Comparison of ENCODE assay signal across 8 mouse cellular contexts in the genomic region with DNA sequence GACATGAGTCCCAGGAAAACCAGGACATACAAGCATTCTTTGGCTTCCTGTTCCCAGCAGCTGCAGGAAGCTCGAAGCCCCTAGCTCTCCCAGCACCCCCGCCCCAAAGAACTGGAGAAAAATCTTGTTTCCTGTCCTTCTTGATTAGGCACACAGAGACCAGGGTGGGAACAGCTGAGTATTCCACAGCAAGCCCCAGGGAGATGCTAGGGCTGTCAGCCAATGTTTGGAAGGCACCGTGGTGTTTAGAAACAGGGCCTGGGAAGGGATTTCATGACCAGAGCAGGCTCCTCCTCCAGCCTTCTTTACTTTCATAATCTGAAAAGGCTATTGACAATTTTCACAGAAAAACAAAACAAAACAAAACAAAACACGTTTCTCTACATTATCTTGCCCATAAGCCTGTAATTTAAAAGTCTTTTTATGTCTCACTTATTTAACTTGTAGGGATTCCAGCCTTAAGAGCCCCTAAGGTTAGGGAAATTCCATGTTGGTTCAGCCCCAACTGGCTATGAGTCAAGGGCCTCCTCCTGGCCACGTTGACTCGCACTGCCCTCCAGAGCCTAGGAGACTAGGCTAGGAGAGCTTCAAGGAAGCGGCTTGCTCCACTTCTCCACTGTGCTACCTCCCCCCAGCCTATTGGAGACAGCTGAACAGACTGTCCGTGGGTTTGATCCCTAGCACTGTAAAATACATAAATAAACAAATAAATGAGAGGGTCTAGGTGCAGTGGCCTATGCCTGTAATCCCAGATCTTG. TPM values are rescaled to one million over a fixed set of nuclear protein-coding genes. Genes with fewer than 3 reads are reported as not detected.
DNase-seq lines count a peak whose midpoint lies in the region; ATAC-seq and TF ChIP-seq lines count a peak whose summit lies in the region.

No protein-coding gene starts in this region.

- 40% methylated on average over 8 of the region's 8 CpGs for WGBS in hindbrain, embryonic 15.5 days
- 47% methylated on average over 8 of the region's 8 CpGs for WGBS in hindbrain, embryonic 14.5 days
- whole genome bisulfite sequencing in lung, postnatal 0 days, result 7% methylated on average over 8 of the region's 8 CpGs
- WGBS in hindbrain, embryonic 10.5 days, result 56% methylated on average over 8 of the region's 8 CpGs

- H3K9me3 ChIP-seq in hindbrain, embryonic 15.5 days, result no peaks in the 10 kb centered on the region
- H3K9me3 ChIP-seq in hindbrain, embryonic 14.5 days (ENCODE audit: control insufficient read depth, low read length), result no peaks in the 10 kb centered on the region
- no peaks in the 10 kb centered on the region for H3K9me3 ChIP-seq in lung, postnatal 0 days (ENCODE audit: low read length)
- H3K9me3 ChIP-seq in hindbrain, embryonic 10.5 days, result no peaks in the 10 kb centered on the region

- no peak overlapping the region for H3K4me3 ChIP-seq in hindbrain, embryonic 15.5 days
- H3K4me3 ChIP-seq in hindbrain, embryonic 14.5 days (replicated peaks; ENCODE audit: low read length), result no peak overlapping the region
- no peak overlapping the region for H3K4me3 ChIP-seq in embryonic fibroblast, embryonic 13.5 days (ENCODE audit: insufficient read depth, low read length)
- no peak overlapping the region for H3K4me3 ChIP-seq in lung, postnatal 0 days (ENCODE audit: low read depth, low read length)
- H3K4me3 ChIP-seq in hindbrain, embryonic 10.5 days, result no peak overlapping the region

- ATAC-seq in hindbrain, embryonic 15.5 days (ENCODE audit: low FRiP score, low read depth), result peak; percentile 65; the same call in 1 of the 2 replicates
- no peak for ATAC-seq in hindbrain, embryonic 14.5 days (ENCODE audit: low FRiP score)
- ATAC-seq in lung, postnatal 0 days, result peak; percentile 87

- no peak overlapping the region for H3K4me2 ChIP-seq in hindbrain, embryonic 15.5 days
- no peak overlapping the region for H3K4me2 ChIP-seq in hindbrain, embryonic 14.5 days (replicated peaks)
- H3K4me2 ChIP-seq in lung, postnatal 0 days (replicated peaks; ENCODE audit: low read depth, low read length), result no peak overlapping the region

- no peaks in the 10 kb centered on the region for H3K4me1 ChIP-seq in hindbrain, embryonic 15.5 days (replicated peaks)
- H3K4me1 ChIP-seq in hindbrain, embryonic 14.5 days (replicated peaks; ENCODE audit: control insufficient read depth, insufficient read depth, low read length), result no peaks in the 10 kb centered on the region
- no peaks in the 10 kb centered on the region for H3K4me1 ChIP-seq in embryonic fibroblast, embryonic 13.5 days (ENCODE audit: control insufficient read depth, insufficient read depth, low read length)
- H3K4me1 ChIP-seq in lung, postnatal 0 days (ENCODE audit: insufficient read depth, low read depth, low read length), result peaks cover 4% of the 10 kb centered on the region; the same call in 1 of the 2 replicates
- 0 out of 2 replicates have a peak, but pooled peaks cover 2% of the 10 kb centered on the region for H3K4me1 ChIP-seq in hindbrain, embryonic 10.5 days (replicated peaks)

- TF ChIP-seq POLR2A in embryonic fibroblast, embryonic 13.5 days (IDR thresholded peaks at IDR 0.05; ENCODE audit: low read depth, low read length), result peak; percentile 69

- 0 out of 2 replicates have a peak, but pooled peaks have one; percentile 17 for TF ChIP-seq EP300 in lung, postnatal 0 days (IDR thresholded peaks at IDR 0.05)

- intact Hi-C loops in left cerebral cortex, postnatal 14 days (cut with DNase I), result loop anchor here (5.0 kb wide), 1 partner anchor 183 kb away; no protein-coding TSS in a partner anchor

- no peak overlapping the region for H3K27ac ChIP-seq in hindbrain, embryonic 15.5 days (replicated peaks)
- no peak overlapping the region for H3K27ac ChIP-seq in hindbrain, embryonic 14.5 days
- peak overlapping the region; percentile 35; the same call in 1 of the 2 replicates for H3K27ac ChIP-seq in embryonic fibroblast, embryonic 13.5 days (ENCODE audit: insufficient read depth, low read length)
- H3K27ac ChIP-seq in lung, postnatal 0 days (ENCODE audit: low read length), result peak overlapping the region; percentile 48
- no peak overlapping the region for H3K27ac ChIP-seq in hindbrain, embryonic 10.5 days

- DNase-seq in hindbrain, embryonic 14.5 days (ENCODE audit: low spot score), result no peak
- DNase-seq in heart, postnatal 4 days, result peak; percentile 90
- peak; percentile 81 for DNase-seq in lung, postnatal 0 days (ENCODE audit: low spot score)
- DNase-seq in hindbrain, embryonic 10.5 days (ENCODE audit: low spot score), result no peak
- no peak for DNase-seq in left cerebral cortex, postnatal 14 days (ENCODE audit: low spot score in 2 of 2)
- DNase-seq in layer of hippocampus, adult 18-20 months (ENCODE audit: low spot score in 2 of 2), result no peak

- no peak for TF ChIP-seq CTCF in embryonic fibroblast, embryonic 13.5 days (IDR thresholded peaks at IDR 0.05; ENCODE audit: borderline replicate concordance, insufficient read depth, low read length)
- peak; percentile 39 for TF ChIP-seq CTCF in lung, postnatal 0 days (IDR thresholded peaks at IDR 0.05)

- H3K9ac ChIP-seq in hindbrain, embryonic 15.5 days, result no peak overlapping the region
- H3K9ac ChIP-seq in hindbrain, embryonic 14.5 days, result no peak overlapping the region
- H3K9ac ChIP-seq in lung, postnatal 0 days (replicated peaks; ENCODE audit: low read depth), result no peak overlapping the region

- no peaks in the 10 kb centered on the region for H3K27me3 ChIP-seq in hindbrain, embryonic 15.5 days
- no peaks in the 10 kb centered on the region for H3K27me3 ChIP-seq in hindbrain, embryonic 14.5 days (ENCODE audit: control insufficient read depth, insufficient read depth, low read length)
- no peaks in the 10 kb centered on the region for H3K27me3 ChIP-seq in lung, postnatal 0 days (replicated peaks; ENCODE audit: insufficient read depth, low read length)
- no peaks in the 10 kb centered on the region for H3K27me3 ChIP-seq in hindbrain, embryonic 10.5 days (ENCODE audit: insufficient read depth, poor library complexity, severe bottlenecking)

- no peaks in the 10 kb centered on the region for H3K36me3 ChIP-seq in hindbrain, embryonic 15.5 days
- no peaks in the 10 kb centered on the region for H3K36me3 ChIP-seq in hindbrain, embryonic 14.5 days (replicated peaks; ENCODE audit: control insufficient read depth, insufficient read depth)
- H3K36me3 ChIP-seq in lung, postnatal 0 days (ENCODE audit: insufficient read depth, low read length), result no peaks in the 10 kb centered on the region
- H3K36me3 ChIP-seq in hindbrain, embryonic 10.5 days, result no peaks in the 10 kb centered on the region

RNA-seq across cellular contexts. Expression of gene Nicn1, which starts 10.0 kb away (rescaled TPM):
- polyA plus RNA-seq in hindbrain, embryonic 15.5 days (2015; fragmentation: Nextera tagmentation; extraction: Ambion mirVana), result 130 and 134 TPM in 2 replicates
- 136 and 137 TPM in 2 replicates for polyA plus RNA-seq in hindbrain, embryonic 14.5 days (2014; fragmentation: Nextera tagmentation; extraction: Ambion mirVana)
- 36.5 and 49.6 TPM in 2 replicates for polyA plus RNA-seq in embryonic fibroblast, embryonic 13.5 days (2011; ENCODE audit: insufficient read length, low read depth, missing spikeins)
- total RNA-seq in heart, postnatal 4 days (2021), result 10 to 100 TPM; 19.3 to 21.2 TPM
- 15.8 and 18.3 TPM in 2 replicates for polyA plus RNA-seq in lung, postnatal 0 days (2015; fragmentation: Nextera tagmentation; extraction: Ambion mirVana)
- polyA plus RNA-seq in hindbrain, embryonic 10.5 days (2016; fragmentation: Nextera tagmentation; extraction: Ambion mirVana), result 39.5 and 54.3 TPM in 2 replicates
- 100 to 1,000 TPM; 108 to 118 TPM for total RNA-seq in left cerebral cortex, postnatal 14 days (2021)
- 100 to 1,000 TPM; 114 to 116 TPM for total RNA-seq in layer of hippocampus, adult 18-20 months (2021)

RNA-seq across cellular contexts. Expression of gene Amt, which starts 16.4 kb away (rescaled TPM):
- 27.0 and 28.3 TPM in 2 replicates for polyA plus RNA-seq in hindbrain, embryonic 15.5 days (2015; fragmentation: Nextera tagmentation; extraction: Ambion mirVana)
- polyA plus RNA-seq in hindbrain, embryonic 14.5 days (2014; fragmentation: Nextera tagmentation; extraction: Ambion mirVana), result 18.6 and 24.4 TPM in 2 replicates
- polyA plus RNA-seq in embryonic fibroblast, embryonic 13.5 days (2011; ENCODE audit: insufficient read length, low read depth, missing spikeins), result 2.6 and 3.7 TPM in 2 replicates
- 1 to 10 TPM; 3.6 to 6.0 TPM for total RNA-seq in heart, postnatal 4 days (2021)
- 9.2 and 9.8 TPM in 2 replicates for polyA plus RNA-seq in lung, postnatal 0 days (2015; fragmentation: Nextera tagmentation; extraction: Ambion mirVana)
- polyA plus RNA-seq in hindbrain, embryonic 10.5 days (2016; fragmentation: Nextera tagmentation; extraction: Ambion mirVana), result 31.4 and 34.7 TPM in 2 replicates
- total RNA-seq in left cerebral cortex, postnatal 14 days (2021), result 10 to 100 TPM; 26.0 to 31.3 TPM
- total RNA-seq in layer of hippocampus, adult 18-20 months (2021), result 10 to 100 TPM; 30.2 to 33.0 TPM

RNA-seq across cellular contexts. Expression of gene Dag1, which starts 16.5 kb away (rescaled TPM):
- 73.8 and 86.0 TPM in 2 replicates for polyA plus RNA-seq in hindbrain, embryonic 15.5 days (2015; fragmentation: Nextera tagmentation; extraction: Ambion mirVana)
- polyA plus RNA-seq in hindbrain, embryonic 14.5 days (2014; fragmentation: Nextera tagmentation; extraction: Ambion mirVana), result 76.7 and 83.0 TPM in 2 replicates
- polyA plus RNA-seq in embryonic fibroblast, embryonic 13.5 days (2011; ENCODE audit: insufficient read length, low read depth, missing spikeins), result 102 and 109 TPM in 2 replicates
- 100 to 1,000 TPM; 307 to 326 TPM for total RNA-seq in heart, postnatal 4 days (2021)
- 130 and 138 TPM in 2 replicates for polyA plus RNA-seq in lung, postnatal 0 days (2015; fragmentation: Nextera tagmentation; extraction: Ambion mirVana)
- polyA plus RNA-seq in hindbrain, embryonic 10.5 days (2016; fragmentation: Nextera tagmentation; extraction: Ambion mirVana), result 81.2 and 81.6 TPM in 2 replicates
- 100 to 1,000 TPM; 122 to 125 TPM for total RNA-seq in left cerebral cortex, postnatal 14 days (2021)
- 10 to 100 TPM; 73.4 to 75.4 TPM for total RNA-seq in layer of hippocampus, adult 18-20 months (2021)

RNA-seq across cellular contexts. Expression of gene Rhoa, which starts 25.7 kb away (rescaled TPM):
- 275 and 287 TPM in 2 replicates for polyA plus RNA-seq in hindbrain, embryonic 15.5 days (2015; fragmentation: Nextera tagmentation; extraction: Ambion mirVana)
- polyA plus RNA-seq in hindbrain, embryonic 14.5 days (2014; fragmentation: Nextera tagmentation; extraction: Ambion mirVana), result 206 and 214 TPM in 2 replicates
- polyA plus RNA-seq in embryonic fibroblast, embryonic 13.5 days (2011; ENCODE audit: insufficient read length, low read depth, missing spikeins), result 575 and 590 TPM in 2 replicates
- total RNA-seq in heart, postnatal 4 days (2021), result 100 to 1,000 TPM; 341 to 348 TPM
- 582 and 634 TPM in 2 replicates for polyA plus RNA-seq in lung, postnatal 0 days (2015; fragmentation: Nextera tagmentation; extraction: Ambion mirVana)
- 271 and 385 TPM in 2 replicates for polyA plus RNA-seq in hindbrain, embryonic 10.5 days (2016; fragmentation: Nextera tagmentation; extraction: Ambion mirVana)
- 100 to 1,000 TPM; 185 to 197 TPM for total RNA-seq in left cerebral cortex, postnatal 14 days (2021)
- total RNA-seq in layer of hippocampus, adult 18-20 months (2021), result 100 to 1,000 TPM; 163 to 172 TPM

RNA-seq across cellular contexts. Expression of gene Tcta, which starts 25.7 kb away (rescaled TPM):
- polyA plus RNA-seq in hindbrain, embryonic 15.5 days (2015; fragmentation: Nextera tagmentation; extraction: Ambion mirVana), result 52.7 and 53.0 TPM in 2 replicates
- 49.5 and 59.9 TPM in 2 replicates for polyA plus RNA-seq in hindbrain, embryonic 14.5 days (2014; fragmentation: Nextera tagmentation; extraction: Ambion mirVana)
- polyA plus RNA-seq in embryonic fibroblast, embryonic 13.5 days (2011; ENCODE audit: insufficient read length, low read depth, missing spikeins), result 22.9 and 24.5 TPM in 2 replicates
- total RNA-seq in heart, postnatal 4 days (2021), result 10 to 100 TPM; 15.9 to 19.1 TPM
- polyA plus RNA-seq in lung, postnatal 0 days (2015; fragmentation: Nextera tagmentation; extraction: Ambion mirVana), result 92.9 and 93.1 TPM in 2 replicates
- polyA plus RNA-seq in hindbrain, embryonic 10.5 days (2016; fragmentation: Nextera tagmentation; extraction: Ambion mirVana), result 20.7 and 32.7 TPM in 2 replicates
- total RNA-seq in left cerebral cortex, postnatal 14 days (2021), result 10 to 100 TPM; 45.9 to 46.1 TPM
- 10 to 100 TPM; 29.9 to 31.3 TPM for total RNA-seq in layer of hippocampus, adult 18-20 months (2021)

Comparison
In these comparisons a context has a peak if more than half of its experiments do, and no peak if none do; other contexts are left out.
1. H3K27ac ChIP-seq: peak in embryonic fibroblast, embryonic 13.5 days (single experiment) and lung, postnatal 0 days (single experiment); none in hindbrain, embryonic 15.5 days (single experiment), hindbrain, embryonic 14.5 days (single experiment) and hindbrain, embryonic 10.5 days (single experiment).
2. DNase-seq: peak in heart, postnatal 4 days (single experiment) and lung, postnatal 0 days (single experiment); none in hindbrain, embryonic 14.5 days (single experiment), hindbrain, embryonic 10.5 days (single experiment), left cerebral cortex, postnatal 14 days (0 of 2) and layer of hippocampus, adult 18-20 months (0 of 2).